Mouse (Mus musculus) liver, adult 2 months (tissue): ENCODE data around the gene Cdk6. TPM values are rescaled to one million over a fixed set of nuclear protein-coding genes. Genes with fewer than 3 reads are reported as not detected.

ENCODE experiments used
- DNase-seq: peaks from one replicate; pipeline ENCODE4 v3.0.0-alpha.2; 2011; ENCODE audit warnings: low read depth, low spot score; ENCODE audit errors: extremely low read depth
- H3K27ac ChIP-seq: fragments of 200-500 bp; replicated peaks from 2 replicates; pipeline ENCODE4 v1.5.1; 2012; ENCODE audit warnings: low read depth, mild to moderate bottlenecking, control low read depth, inconsistent platforms, low read length; ENCODE audit not compliant: insufficient read depth
- H3K27me3 ChIP-seq: fragments of 200-500 bp; 2 replicates; pipeline ENCODE4 v1.6.1; 2012; ENCODE audit warnings: mild to moderate bottlenecking, moderate library complexity, low read length, inconsistent platforms; ENCODE audit not compliant: control insufficient read depth, insufficient read depth
- H3K36me3 ChIP-seq: fragments of 200-500 bp; 2 replicates; pipeline ENCODE4 v1.6.1; 2012; ENCODE audit warnings: low read length, inconsistent platforms; ENCODE audit not compliant: control insufficient read depth, insufficient read depth
- H3K4me1 ChIP-seq: fragments of 200-500 bp; 2 replicates; pipeline ENCODE4 v1.6.1; 2011; ENCODE audit warnings: low read length; ENCODE audit not compliant: control insufficient read depth, insufficient read depth
- H3K4me3 ChIP-seq: fragments of 200-500 bp; 2 replicates; pipeline ENCODE4 v1.5.1; 2011; ENCODE audit warnings: low read depth, mild to moderate bottlenecking, control low read depth, low read length, moderate library complexity; ENCODE audit not compliant: insufficient read depth
- H3K79me2 ChIP-seq: fragments of 200-500 bp; 2 replicates; pipeline ENCODE4 v1.6.1; 2012; ENCODE audit warnings: inconsistent platforms, mild to moderate bottlenecking, low read length, moderate library complexity; ENCODE audit not compliant: control insufficient read depth, insufficient read depth
- H3K9ac ChIP-seq: fragments of 200-500 bp; 2 replicates; pipeline ENCODE4 v1.6.1; 2012; ENCODE audit warnings: low read depth, mild to moderate bottlenecking, control low read depth, inconsistent platforms, low read length
- CTCF ChIP-seq: fragments of 200-500 bp; IDR thresholded peaks from 2 replicates; pipeline ENCODE4 v1.5.1; 2011; ENCODE audit warnings: low read depth, low read length, control low read depth
- POLR2A ChIP-seq: fragments of 200-500 bp; IDR thresholded peaks from 2 replicates; pipeline ENCODE4 v1.6.1; 2011; ENCODE audit warnings: low read length, control low read depth; ENCODE audit not compliant: insufficient read depth; ENCODE audit errors: extremely low read depth
- WGBS: fragments of 180-500 bp; shearing (Covaris S2); methylation state at CpG from one replicate; pipeline ENCODE4 v1.1.7; 2018; 5-methylcytosine and 5-hydroxymethylcytosine counted together
- polyA plus RNA-seq: library from polyadenylated mRNA; depleted of rRNA; stranded (reverse); fragments of >200 nt; gene quantifications from 2 replicates; pipeline ENCODE4 v1.2.3, GENCODE M21; 2012; rRNA removed
- total RNA-seq: library from RNA; depleted of rRNA; stranded (reverse); fragments of >200 nt; gene quantifications from 2 replicates; pipeline ENCODE4 v1.2.3, GENCODE M21; 2014; rRNA removed

Cdk6 gene
- 9.1 and 9.9 TPM in 2 replicates for total RNA-seq
- polyA plus RNA-seq: 4.6 and 6.1 TPM in 2 replicates

- Histone ChIP-seq H3K4me1 (no peaks in the 10 kb centered on the region), H3K4me3 (peak within 1 kb of the TSS; percentile 94), H3K27me3 (no peaks in the 10 kb centered on the region), H3K79me2 (no peaks in the 10 kb centered on the region), H3K27ac (peak within 1 kb of the TSS; percentile 68), H3K9ac (peak within 1 kb of the TSS; percentile 94), H3K36me3 (no peaks in the 10 kb centered on the region)
- TF ChIP-seq POLR2A (0 out of 2 replicates have a peak, but pooled peaks have one; percentile 15), CTCF (no peak)
- peak; percentile 30 for DNase-seq
- WGBS: under 1% methylated on average over 59 of the region's 59 CpGs
Measured at GRCm38 (mm10) chr5:3341111-3341911, at the start of gene Cdk6. Gene Cdk6, plus strand, starts transcription at chr5:3341485.

GRCm38 (mm10) chr5:3293666-3294065 lies 47.6 kb upstream of the Cdk6 start:
- Histone ChIP-seq H3K4me1 (no peaks in the 10 kb centered on the region), H3K27me3 (no peaks in the 10 kb centered on the region), H3K4me3 (no peak overlapping the region), H3K9ac (no peak overlapping the region), H3K36me3 (no peaks in the 10 kb centered on the region), H3K79me2 (no peaks in the 10 kb centered on the region), H3K27ac (no peak overlapping the region)
- 87% methylated on average over 4 of the region's 4 CpGs for WGBS
- TF ChIP-seq CTCF (no peak), POLR2A (no peak)
- DNase-seq: no peak

GRCm38 (mm10) chr5:3300801-3301457 lies 40.4 kb upstream of the Cdk6 start:
- Histone ChIP-seq H3K4me1 (no peaks in the 10 kb centered on the region; the same call in 1 of the 2 replicates), H3K9ac (no peak overlapping the region), H3K36me3 (no peaks in the 10 kb centered on the region), H3K27me3 (no peaks in the 10 kb centered on the region), H3K27ac (no peak overlapping the region), H3K4me3 (no peak overlapping the region), H3K79me2 (no peaks in the 10 kb centered on the region)
- 85% methylated on average over 12 of the region's 12 CpGs for WGBS
- TF ChIP-seq POLR2A (no peak), CTCF (no peak)
- peak; percentile 6 for DNase-seq

GRCm38 (mm10) chr5:3301535-3301934 lies 39.8 kb upstream of the Cdk6 start:
- TF ChIP-seq CTCF (no peak), POLR2A (no peak)
- no peaks in the 10 kb centered on the region for H3K79me2 ChIP-seq
- 81% methylated on average over 5 of the region's 5 CpGs for WGBS

GRCm38 (mm10) chr5:3303876-3304275 lies 37.4 kb upstream of the Cdk6 start:
- TF ChIP-seq POLR2A (no peak), CTCF (no peak)
- Histone ChIP-seq H3K27ac (no peak overlapping the region), H3K9ac (no peak overlapping the region), H3K4me3 (no peak overlapping the region), H3K27me3 (no peaks in the 10 kb centered on the region), H3K4me1 (no peaks in the 10 kb centered on the region; the same call in 1 of the 2 replicates), H3K36me3 (no peaks in the 10 kb centered on the region), H3K79me2 (no peaks in the 10 kb centered on the region)
- 94% methylated on average over 9 of the region's 9 CpGs for WGBS
- DNase-seq: no peak

More at GRCm38 (mm10) chr5:3301535-3301934, 39.8 kb upstream of the Cdk6 start:
- no peaks in the 10 kb centered on the region; the same call in 1 of the 2 replicates for H3K4me1 ChIP-seq
- DNase-seq: no peak
- no peak overlapping the region for H3K27ac ChIP-seq
- no peaks in the 10 kb centered on the region for H3K27me3 ChIP-seq
- H3K4me3 ChIP-seq: no peak overlapping the region
- no peaks in the 10 kb centered on the region for H3K36me3 ChIP-seq
- H3K9ac ChIP-seq: no peak overlapping the region

GRCm38 (mm10) chr5:3306146-3306545 lies 35.1 kb upstream of the Cdk6 start:
- TF ChIP-seq POLR2A: no peak
- TF ChIP-seq CTCF: no peak
- WGBS: 100% methylated on average over 1 of the region's 1 CpGs
- Histone ChIP-seq H3K27me3 (no peaks in the 10 kb centered on the region), H3K27ac (no peak overlapping the region), H3K79me2 (no peaks in the 10 kb centered on the region), H3K9ac (no peak overlapping the region), H3K4me3 (no peak overlapping the region), H3K36me3 (no peaks in the 10 kb centered on the region), H3K4me1 (no peaks in the 10 kb centered on the region)
- DNase-seq: no peak
